Mouse (Mus musculus) olfactory bulb, adult 2 months (tissue): ENCODE data around the gene Agr2.

Experiments
- CTCF ChIP-seq: fragments of 200-500 bp; IDR thresholded peaks from 2 replicates; pipeline ENCODE4 v1.5.1; 2012; ENCODE audit warnings: low read depth, mild to moderate bottlenecking, low read length, moderate library complexity; ENCODE audit not compliant: insufficient read depth
- POLR2A ChIP-seq: fragments of 200-500 bp; IDR thresholded peaks from 2 replicates; pipeline ENCODE4 v1.6.1; 2012; ENCODE audit warnings: mild to moderate bottlenecking, low read depth, low read length, moderate library complexity; ENCODE audit not compliant: insufficient read depth

GRCm38 (mm10) chr12:36036776-36037175 lies 44.1 kb downstream of the Agr2 start:
- no peak for TF ChIP-seq CTCF
- TF ChIP-seq POLR2A = no peak
